Mouse (Mus musculus) testis, adult 2 months (tissue): ENCODE measurements around the gene Lgals9. TPM values are rescaled to one million over a fixed set of nuclear protein-coding genes. Genes with fewer than 3 reads are reported as not detected.

Experiments used
- H3K27ac ChIP-seq: fragments of 200-500 bp; 2 replicates; pipeline ENCODE4 v1.5.1; 2012; ENCODE audit warnings: low read depth, low read length; ENCODE audit not compliant: control insufficient read depth, insufficient read depth
- H3K27me3 ChIP-seq: fragments of 200-500 bp; 2 replicates; pipeline ENCODE4 v1.6.1; 2012; ENCODE audit warnings: mild to moderate bottlenecking, low read length, moderate library complexity; ENCODE audit not compliant: control insufficient read depth, insufficient read depth
- H3K36me3 ChIP-seq: fragments of 200-500 bp; 2 replicates; pipeline ENCODE4 v1.6.1; 2012; ENCODE audit warnings: mild to moderate bottlenecking, low read length; ENCODE audit not compliant: control insufficient read depth, insufficient read depth
- H3K4me1 ChIP-seq: fragments of 200-500 bp; 2 replicates; pipeline ENCODE4 v1.6.1; 2012; ENCODE audit warnings: low read length; ENCODE audit not compliant: control insufficient read depth, insufficient read depth
- H3K4me3 ChIP-seq: fragments of 200-500 bp; 2 replicates; pipeline ENCODE4 v1.5.1; 2012; ENCODE audit warnings: low read depth, mild to moderate bottlenecking, low read length, moderate library complexity, mixed read lengths; ENCODE audit not compliant: control insufficient read depth
- CTCF ChIP-seq: fragments of 200-500 bp; IDR thresholded peaks from 2 replicates; pipeline ENCODE4 v1.5.1; 2012; ENCODE audit warnings: low read depth, mild to moderate bottlenecking, inconsistent platforms, low read length, moderate library complexity; ENCODE audit not compliant: control insufficient read depth, insufficient read depth, insufficient replicate concordance
- POLR2A ChIP-seq: fragments of 200-500 bp; IDR thresholded peaks from 2 replicates; pipeline ENCODE4 v1.6.1; 2012; ENCODE audit warnings: low read depth, mild to moderate bottlenecking, inconsistent platforms, low read length, moderate library complexity; ENCODE audit not compliant: control insufficient read depth
- polyA plus RNA-seq: library from polyadenylated mRNA; depleted of rRNA; stranded (reverse); fragments of >200 nt; gene quantifications from 2 replicates; pipeline ENCODE4 v1.2.3, GENCODE M21; 2012

Lgals9 gene
- polyA plus RNA-seq, 1 experiment: 6.3 TPM

GRCm38 (mm10) chr11:79022836-79023235 lies 38.1 kb upstream of the Lgals9 start:
- H3K36me3 ChIP-seq: no peaks in the 10 kb centered on the region
- TF ChIP-seq CTCF (no peak), POLR2A (no peak)
- no peak overlapping the region for H3K27ac ChIP-seq
- no peaks in the 10 kb centered on the region for H3K27me3 ChIP-seq
- H3K4me1 ChIP-seq: no peaks in the 10 kb centered on the region
- H3K4me3 ChIP-seq: no peak overlapping the region

- Histone ChIP-seq H3K4me3 (no peak overlapping the region), H3K4me1 (peaks cover 2% of the 10 kb centered on the region; the same call in 1 of the 2 replicates), H3K36me3 (no peaks in the 10 kb centered on the region), H3K27me3 (no peaks in the 10 kb centered on the region), H3K27ac (no peak overlapping the region)
- TF ChIP-seq POLR2A (no peak), CTCF (no peak)
These were observed 35.8 kb upstream of the Lgals9 start for GRCm38 (mm10) chr11:79020535-79021045.

DNA sequence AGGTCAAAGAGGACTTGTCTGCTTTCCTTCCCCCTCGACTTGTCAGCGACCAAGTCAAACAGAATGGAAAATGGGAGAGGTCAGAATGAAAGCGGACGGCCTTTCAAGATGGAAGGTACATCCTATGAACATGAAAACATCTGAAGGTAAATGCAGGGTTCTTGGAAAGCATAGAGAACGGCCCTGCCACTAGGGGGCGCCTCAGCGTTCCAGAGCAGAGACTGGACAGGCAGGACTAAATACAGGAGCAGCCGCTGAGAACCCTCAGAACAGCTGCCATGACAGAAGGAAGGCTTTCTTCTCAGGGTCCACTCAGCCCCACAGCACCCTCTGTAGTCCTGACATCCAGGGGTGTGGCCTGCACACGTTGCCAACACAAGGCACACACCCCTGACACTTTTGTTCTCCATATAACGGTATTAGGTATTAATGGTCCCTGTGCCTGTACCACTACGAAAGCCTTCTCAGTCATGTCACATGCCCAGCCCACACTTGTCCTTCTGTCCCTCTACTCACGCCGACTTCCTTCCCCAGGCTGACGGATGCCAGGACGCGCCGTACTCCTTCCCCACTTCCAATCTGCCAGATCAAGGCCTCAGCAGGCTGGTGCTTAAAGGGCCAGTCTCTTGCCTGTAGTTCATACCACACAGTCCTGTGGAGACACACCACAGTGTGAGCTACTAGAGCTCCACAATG lies 35.2 kb upstream of the Lgals9 start:
- Histone ChIP-seq H3K27ac (no peak overlapping the region), H3K4me1 (peaks cover 4% of the 10 kb centered on the region; the same call in 1 of the 2 replicates), H3K27me3 (no peaks in the 10 kb centered on the region), H3K4me3 (no peak overlapping the region), H3K36me3 (no peaks in the 10 kb centered on the region)
- TF ChIP-seq CTCF (peak; percentile 77), POLR2A (no peak)

DNA sequence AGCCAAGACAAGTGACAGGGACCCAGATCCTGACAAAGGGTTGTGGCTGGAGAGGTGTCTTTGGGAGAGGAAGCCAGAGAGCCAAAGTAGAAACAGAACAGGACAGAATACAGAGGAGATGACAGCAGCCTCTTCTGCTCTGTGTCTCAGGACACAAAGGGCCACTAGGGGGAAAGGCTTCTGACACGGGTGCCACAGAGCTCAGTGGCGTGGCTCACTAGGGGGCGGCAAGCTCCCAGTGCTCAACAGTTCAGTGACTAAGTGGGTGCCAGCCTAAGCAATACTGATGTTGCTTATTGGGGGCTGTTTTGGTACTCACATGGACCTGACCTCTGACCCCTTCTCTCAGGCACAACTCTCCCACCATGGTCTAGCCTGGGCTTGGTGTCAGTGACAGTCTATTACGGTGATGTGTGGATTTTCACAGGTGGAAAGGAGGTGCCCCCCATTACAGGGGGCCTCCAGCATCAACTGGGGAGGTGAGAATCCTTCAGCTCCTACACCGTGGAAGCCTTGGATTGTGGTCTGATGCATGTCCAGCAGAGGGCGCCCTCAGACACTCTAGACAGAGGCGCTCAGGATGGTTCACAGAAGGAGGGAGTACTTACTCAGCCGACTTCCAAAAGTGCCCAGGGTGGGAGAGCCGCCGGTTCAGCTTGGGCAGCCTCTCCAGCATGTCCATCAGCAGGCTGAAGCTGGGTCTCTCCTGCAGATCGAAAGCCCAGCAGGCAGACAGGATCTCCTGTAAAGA lies 34.4 kb upstream of the Lgals9 start:
- H3K27me3 ChIP-seq: no peaks in the 10 kb centered on the region
- peak; percentile 77 for TF ChIP-seq CTCF
- TF ChIP-seq POLR2A: no peak
- H3K4me3 ChIP-seq: no peak overlapping the region
- H3K4me1 ChIP-seq: peaks cover 4% of the 10 kb centered on the region; the same call in 1 of the 2 replicates
- no peak overlapping the region for H3K27ac ChIP-seq
- H3K36me3 ChIP-seq: no peaks in the 10 kb centered on the region

DNA sequence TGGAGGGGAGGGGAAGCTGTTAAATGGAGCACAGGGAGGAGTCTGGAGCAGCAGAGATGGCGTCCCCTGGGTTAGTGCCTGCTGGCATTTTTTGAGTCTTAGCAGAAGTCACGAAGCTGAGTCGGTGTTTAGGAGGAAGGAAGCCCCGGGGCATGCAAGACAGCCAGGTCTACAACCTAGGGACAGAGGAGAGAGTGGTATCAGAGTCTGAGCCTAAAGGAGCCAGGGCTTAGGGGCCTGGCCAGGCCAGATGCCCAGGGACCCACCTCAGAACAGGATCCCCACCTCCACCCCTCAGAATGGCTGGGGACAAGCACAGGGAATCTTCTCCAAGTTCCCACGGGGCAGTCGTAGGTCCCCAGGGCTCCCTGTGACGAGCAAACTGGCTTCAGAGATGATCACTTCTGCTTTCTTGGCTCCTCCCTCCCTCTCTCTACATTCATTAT lies 32.4 kb upstream of the Lgals9 start:
- no peak overlapping the region for H3K27ac ChIP-seq
- H3K36me3 ChIP-seq: no peaks in the 10 kb centered on the region
- peaks cover 4% of the 10 kb centered on the region; the same call in 1 of the 2 replicates for H3K4me1 ChIP-seq
- no peak overlapping the region for H3K4me3 ChIP-seq
- TF ChIP-seq CTCF: no peak
- TF ChIP-seq POLR2A: no peak
- no peaks in the 10 kb centered on the region for H3K27me3 ChIP-seq

GRCm38 (mm10) chr11:79016236-79016635 lies 31.5 kb upstream of the Lgals9 start:
- Histone ChIP-seq H3K27me3 (no peaks in the 10 kb centered on the region), H3K36me3 (no peaks in the 10 kb centered on the region), H3K4me1 (peaks cover 4% of the 10 kb centered on the region; the same call in 1 of the 2 replicates), H3K4me3 (peak overlapping the region; percentile 73), H3K27ac (no peak overlapping the region)
- TF ChIP-seq CTCF: no peak
- no peak for TF ChIP-seq POLR2A

DNA sequence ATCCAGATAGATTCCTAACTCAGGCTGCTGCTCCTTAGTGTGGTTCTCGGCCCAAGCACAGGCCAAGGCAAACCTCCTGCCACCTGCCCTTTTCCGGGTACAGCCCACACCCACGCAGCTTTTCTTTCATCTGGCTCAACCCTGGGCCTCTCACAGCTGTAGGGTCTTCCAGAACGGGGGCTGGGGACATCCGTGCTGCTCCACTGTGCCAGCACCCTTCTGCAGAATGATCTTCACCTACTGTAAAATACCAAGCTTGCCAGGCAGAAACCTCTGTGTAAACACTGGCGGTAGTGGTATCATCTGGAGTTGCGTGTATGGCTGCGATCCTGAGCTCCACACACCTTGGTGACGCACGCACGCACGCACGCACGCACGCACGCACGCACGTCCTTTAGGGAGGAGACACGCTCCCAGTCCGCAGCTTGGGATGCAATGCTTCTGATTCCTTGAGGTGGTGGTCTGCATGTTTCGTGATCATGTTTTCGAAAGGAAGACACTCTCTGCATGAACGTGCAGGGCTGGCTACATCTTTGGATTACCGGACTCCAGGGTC lies 31.0 kb upstream of the Lgals9 start:
- TF ChIP-seq POLR2A: no peak
- no peak for TF ChIP-seq CTCF
- H3K4me3 ChIP-seq: peak overlapping the region; percentile 73

More for the DNA sequence above, 31.0 kb upstream of the Lgals9 start:
- no peak overlapping the region for H3K27ac ChIP-seq
- no peaks in the 10 kb centered on the region for H3K27me3 ChIP-seq
- H3K36me3 ChIP-seq: no peaks in the 10 kb centered on the region
- peaks cover 4% of the 10 kb centered on the region; the same call in 1 of the 2 replicates for H3K4me1 ChIP-seq
